Mouse (Mus musculus): Measurements from ENCODE around the gene Insr. TPM values are rescaled to one million over a fixed set of nuclear protein-coding genes. Genes with fewer than 3 reads are reported as not detected.

Gene Insr
- polyA plus RNA-seq, 1 experiment, result 22.0 TPM

GRCm38 (mm10) chr8:3266686-3267448 is 12.6 kb downstream of the Insr start:
- no peaks in the 10 kb centered on the region for H3K27me3 ChIP-seq (ENCODE audit: control insufficient read depth, insufficient read depth, low read length)
- 89% methylated on average over 6 of the region's 6 CpGs for WGBS
- H3K4me3 ChIP-seq (ENCODE audit: control insufficient read depth, insufficient read depth, low read length), result no peak overlapping the region
- H3K4me1 ChIP-seq (replicated peaks; ENCODE audit: control insufficient read depth, insufficient read depth, low read length), result peaks cover 3% of the 10 kb centered on the region
- TF ChIP-seq POLR2A (IDR thresholded peaks at IDR 0.05; ENCODE audit: control insufficient read depth, extremely low read depth, insufficient read depth, low read length, poor library complexity) (no peak), CTCF (IDR thresholded peaks at IDR 0.05; ENCODE audit: borderline replicate concordance, control insufficient read depth, extremely low read depth, insufficient read depth, low read length, poor library complexity) (no peak)
- DNase-seq, result no peak
- H3K27ac ChIP-seq (ENCODE audit: control insufficient read depth, insufficient read depth, low read length), result no peak overlapping the region
- no peaks in the 10 kb centered on the region for H3K36me3 ChIP-seq (ENCODE audit: control insufficient read depth, insufficient read depth, low read length)

GRCm38 (mm10) chr8:3265182-3265581 is 14.2 kb downstream of the Insr start:
- no peak for DNase-seq

GRCm38 (mm10) chr8:3262779-3263178 is 16.6 kb downstream of the Insr start:
- Histone ChIP-seq H3K4me3 (ENCODE audit: control insufficient read depth, insufficient read depth, low read length) (no peak overlapping the region), H3K27ac (ENCODE audit: control insufficient read depth, insufficient read depth, low read length) (no peak overlapping the region), H3K4me1 (replicated peaks; ENCODE audit: control insufficient read depth, insufficient read depth, low read length) (peaks cover 15% of the 10 kb centered on the region), H3K27me3 (ENCODE audit: control insufficient read depth, insufficient read depth, low read length) (no peaks in the 10 kb centered on the region), H3K36me3 (ENCODE audit: control insufficient read depth, insufficient read depth, low read length) (peaks cover 13% of the 10 kb centered on the region)
- TF ChIP-seq POLR2A (IDR thresholded peaks at IDR 0.05; ENCODE audit: control insufficient read depth, extremely low read depth, insufficient read depth, low read length, poor library complexity) (no peak), CTCF (IDR thresholded peaks at IDR 0.05; ENCODE audit: borderline replicate concordance, control insufficient read depth, extremely low read depth, insufficient read depth, low read length, poor library complexity) (no peak)
- no peak for DNase-seq
- 41% methylated on average over 3 of the region's 3 CpGs for WGBS

More at GRCm38 (mm10) chr8:3265182-3265581, 14.2 kb downstream of the Insr start:
- 90% methylated on average over 3 of the region's 3 CpGs for WGBS
- Histone ChIP-seq H3K27ac (ENCODE audit: control insufficient read depth, insufficient read depth, low read length) (no peak overlapping the region), H3K27me3 (ENCODE audit: control insufficient read depth, insufficient read depth, low read length) (no peaks in the 10 kb centered on the region), H3K36me3 (ENCODE audit: control insufficient read depth, insufficient read depth, low read length) (no peaks in the 10 kb centered on the region), H3K4me1 (replicated peaks; ENCODE audit: control insufficient read depth, insufficient read depth, low read length) (peaks cover 11% of the 10 kb centered on the region), H3K4me3 (ENCODE audit: control insufficient read depth, insufficient read depth, low read length) (no peak overlapping the region)
- TF ChIP-seq POLR2A (IDR thresholded peaks at IDR 0.05; ENCODE audit: control insufficient read depth, extremely low read depth, insufficient read depth, low read length, poor library complexity), result no peak

GRCm38 (mm10) chr8:3261101-3261500 is 18.3 kb downstream of the Insr start:
- WGBS, result 90% methylated on average over 5 of the region's 5 CpGs

GRCm38 (mm10) chr8:3260127-3260811 is 19.1 kb downstream of the Insr start:
- H3K4me3 ChIP-seq (ENCODE audit: control insufficient read depth, insufficient read depth, low read length), result no peak overlapping the region
- peaks cover 20% of the 10 kb centered on the region for H3K36me3 ChIP-seq (ENCODE audit: control insufficient read depth, insufficient read depth, low read length)
- peaks cover 15% of the 10 kb centered on the region for H3K4me1 ChIP-seq (replicated peaks; ENCODE audit: control insufficient read depth, insufficient read depth, low read length)
- H3K27ac ChIP-seq (ENCODE audit: control insufficient read depth, insufficient read depth, low read length), result no peak overlapping the region
- TF ChIP-seq CTCF (IDR thresholded peaks at IDR 0.05; ENCODE audit: borderline replicate concordance, control insufficient read depth, extremely low read depth, insufficient read depth, low read length, poor library complexity), result no peak
- no peak for TF ChIP-seq POLR2A (IDR thresholded peaks at IDR 0.05; ENCODE audit: control insufficient read depth, extremely low read depth, insufficient read depth, low read length, poor library complexity)
- H3K27me3 ChIP-seq (ENCODE audit: control insufficient read depth, insufficient read depth, low read length), result no peaks in the 10 kb centered on the region
- no peak for DNase-seq
- WGBS, result 40% methylated on average over 9 of the region's 9 CpGs

More at GRCm38 (mm10) chr8:3261101-3261500, 18.3 kb downstream of the Insr start:
- no peak overlapping the region for H3K27ac ChIP-seq (ENCODE audit: control insufficient read depth, insufficient read depth, low read length)
- TF ChIP-seq CTCF (IDR thresholded peaks at IDR 0.05; ENCODE audit: borderline replicate concordance, control insufficient read depth, extremely low read depth, insufficient read depth, low read length, poor library complexity), result no peak
- TF ChIP-seq POLR2A (IDR thresholded peaks at IDR 0.05; ENCODE audit: control insufficient read depth, extremely low read depth, insufficient read depth, low read length, poor library complexity), result no peak
- peaks cover 20% of the 10 kb centered on the region for H3K36me3 ChIP-seq (ENCODE audit: control insufficient read depth, insufficient read depth, low read length)
- no peaks in the 10 kb centered on the region for H3K27me3 ChIP-seq (ENCODE audit: control insufficient read depth, insufficient read depth, low read length)
- no peak overlapping the region for H3K4me3 ChIP-seq (ENCODE audit: control insufficient read depth, insufficient read depth, low read length)
- DNase-seq, result no peak
- H3K4me1 ChIP-seq (replicated peaks; ENCODE audit: control insufficient read depth, insufficient read depth, low read length), result peaks cover 15% of the 10 kb centered on the region

- H3K27me3 ChIP-seq (ENCODE audit: control insufficient read depth, insufficient read depth, low read length), result no peaks in the 10 kb centered on the region
- TF ChIP-seq POLR2A (IDR thresholded peaks at IDR 0.05; ENCODE audit: control insufficient read depth, extremely low read depth, insufficient read depth, low read length, poor library complexity) (no peak), CTCF (IDR thresholded peaks at IDR 0.05; ENCODE audit: borderline replicate concordance, control insufficient read depth, extremely low read depth, insufficient read depth, low read length, poor library complexity) (no peak)
- no peak for DNase-seq
- 96% methylated on average over 5 of the region's 5 CpGs for WGBS
- H3K4me3 ChIP-seq (ENCODE audit: control insufficient read depth, insufficient read depth, low read length), result no peak overlapping the region
- H3K4me1 ChIP-seq (replicated peaks; ENCODE audit: control insufficient read depth, insufficient read depth, low read length), result peaks cover 11% of the 10 kb centered on the region
- no peak overlapping the region for H3K27ac ChIP-seq (ENCODE audit: control insufficient read depth, insufficient read depth, low read length)
- peaks cover 25% of the 10 kb centered on the region for H3K36me3 ChIP-seq (ENCODE audit: control insufficient read depth, insufficient read depth, low read length)
These were observed 23.1 kb downstream of the Insr start for GRCm38 (mm10) chr8:3256147-3256940.

Data from thymus, adult 2 months (tissue).